Mouse (Mus musculus): ENCODE measurements around the gene Krt88. TPM values are rescaled to one million over a fixed set of nuclear protein-coding genes. Genes with fewer than 3 reads are reported as not detected.
A peak's percentile ranks its signal among the peaks of the same experiment; 100 is the strongest.

Gene Krt88
- polyA plus RNA-seq, 1 experiment from 2014 or later, result not detected

GRCm38 (mm10) chr15:101440837-101441236, 6.7 kb upstream of the Krt88 start:
- Histone ChIP-seq H3K4me3 (replicated peaks) (no peak overlapping the region), H3K27me3 (peaks cover 38% of the 10 kb centered on the region), H3K4me2 (replicated peaks) (no peak overlapping the region), H3K27ac (replicated peaks) (no peak overlapping the region), H3K4me1 (peaks cover 6% of the 10 kb centered on the region; the same call in 1 of the 2 replicates), H3K9me3 (replicated peaks) (no peaks in the 10 kb centered on the region), H3K36me3 (no peaks in the 10 kb centered on the region), H3K9ac (no peak overlapping the region)
- WGBS, result 57% methylated on average over 4 of the region's 4 CpGs
- ATAC-seq (ENCODE audit: insufficient number of reproducible peaks, low FRiP score, low TSS enrichment, low read depth), result no peak

- H3K9ac ChIP-seq, result no peak overlapping the region
These were observed 972 bp upstream of the Krt88 start for GRCm38 (mm10) chr15:101446572-101446971.

GRCm38 (mm10) chr15:101453093-101453736, 5.7 kb downstream of the Krt88 start:
- no peaks in the 10 kb centered on the region for H3K27me3 ChIP-seq
- no peak overlapping the region for H3K4me3 ChIP-seq (replicated peaks)
- no peaks in the 10 kb centered on the region for H3K36me3 ChIP-seq
- peak; percentile 51; the same call in 1 of the 2 replicates for ATAC-seq (ENCODE audit: insufficient number of reproducible peaks, low FRiP score, low TSS enrichment, low read depth)
- H3K27ac ChIP-seq (replicated peaks), result no peak overlapping the region
- H3K9me3 ChIP-seq (replicated peaks), result no peaks in the 10 kb centered on the region
- H3K4me1 ChIP-seq, result 0 out of 2 replicates have a peak, but pooled peaks cover 2% of the 10 kb centered on the region
- no peak overlapping the region for H3K9ac ChIP-seq
- 0 out of 2 replicates have a peak overlapping the region, but pooled peaks have one; percentile 24 for H3K4me2 ChIP-seq (replicated peaks)
- WGBS, result 6% methylated on average over 13 of the region's 13 CpGs

More at GRCm38 (mm10) chr15:101446572-101446971, 972 bp upstream of the Krt88 start:
- no peaks in the 10 kb centered on the region for H3K9me3 ChIP-seq (replicated peaks)
- no peak overlapping the region for H3K4me2 ChIP-seq (replicated peaks)
- no peak overlapping the region for H3K27ac ChIP-seq (replicated peaks)
- H3K27me3 ChIP-seq, result no peaks in the 10 kb centered on the region
- H3K4me1 ChIP-seq, result no peaks in the 10 kb centered on the region
- ATAC-seq (ENCODE audit: insufficient number of reproducible peaks, low FRiP score, low TSS enrichment, low read depth), result no peak
- H3K4me3 ChIP-seq (replicated peaks), result no peak overlapping the region
- WGBS, result 60% methylated on average over 11 of the region's 11 CpGs
- no peaks in the 10 kb centered on the region for H3K36me3 ChIP-seq

GRCm38 (mm10) chr15:101454774-101455173, 7.2 kb downstream of the Krt88 start:
- no peaks in the 10 kb centered on the region for H3K9me3 ChIP-seq (replicated peaks)
- no peak overlapping the region for H3K27ac ChIP-seq (replicated peaks)
- no peak overlapping the region for H3K4me2 ChIP-seq (replicated peaks)
- H3K27me3 ChIP-seq, result no peaks in the 10 kb centered on the region
- H3K4me3 ChIP-seq (replicated peaks), result no peak overlapping the region
- H3K36me3 ChIP-seq, result no peaks in the 10 kb centered on the region
- H3K4me1 ChIP-seq, result 0 out of 2 replicates have a peak, but pooled peaks cover 9% of the 10 kb centered on the region
- H3K9ac ChIP-seq, result no peak overlapping the region
- WGBS, result 80% methylated on average over 8 of the region's 8 CpGs
- no peak for ATAC-seq (ENCODE audit: insufficient number of reproducible peaks, low FRiP score, low TSS enrichment, low read depth)

GRCm38 (mm10) chr15:101455292-101455691, 7.7 kb downstream of the Krt88 start:
- no peaks in the 10 kb centered on the region for H3K36me3 ChIP-seq
- ATAC-seq (ENCODE audit: insufficient number of reproducible peaks, low FRiP score, low TSS enrichment, low read depth), result no peak
- no peak overlapping the region for H3K4me3 ChIP-seq (replicated peaks)
- 71% methylated on average over 2 of the region's 2 CpGs for WGBS
- H3K4me1 ChIP-seq, result 0 out of 2 replicates have a peak, but pooled peaks cover 9% of the 10 kb centered on the region
- no peaks in the 10 kb centered on the region for H3K27me3 ChIP-seq
- no peak overlapping the region for H3K9ac ChIP-seq
- H3K27ac ChIP-seq (replicated peaks), result no peak overlapping the region
- no peaks in the 10 kb centered on the region for H3K9me3 ChIP-seq (replicated peaks)
- no peak overlapping the region for H3K4me2 ChIP-seq (replicated peaks)

- Histone ChIP-seq H3K4me2 (replicated peaks) (no peak overlapping the region), H3K4me1 (0 out of 2 replicates have a peak, but pooled peaks cover 9% of the 10 kb centered on the region), H3K4me3 (replicated peaks) (no peak overlapping the region), H3K9ac (no peak overlapping the region), H3K27ac (replicated peaks) (no peak overlapping the region), H3K27me3 (no peaks in the 10 kb centered on the region), H3K9me3 (replicated peaks) (no peaks in the 10 kb centered on the region), H3K36me3 (no peaks in the 10 kb centered on the region)
- 88% methylated on average over 6 of the region's 6 CpGs for WGBS
- no peak for ATAC-seq (ENCODE audit: insufficient number of reproducible peaks, low FRiP score, low TSS enrichment, low read depth)
These were observed 8.3 kb downstream of the Krt88 start for GRCm38 (mm10) chr15:101455891-101456290.

GRCm38 (mm10) chr15:101458361-101458930, 10.9 kb downstream of the Krt88 start:
- no peak overlapping the region for H3K27ac ChIP-seq (replicated peaks)
- 47% methylated on average over 16 of the region's 16 CpGs for WGBS
- H3K9me3 ChIP-seq (replicated peaks), result no peaks in the 10 kb centered on the region

GRCm38 (mm10) chr15:101459283-101459682, 11.7 kb downstream of the Krt88 start:
- Histone ChIP-seq H3K9me3 (replicated peaks) (no peaks in the 10 kb centered on the region), H3K4me3 (replicated peaks) (no peak overlapping the region), H3K4me1 (0 out of 2 replicates have a peak, but pooled peaks cover 9% of the 10 kb centered on the region), H3K27ac (replicated peaks) (no peak overlapping the region), H3K4me2 (replicated peaks) (no peak overlapping the region), H3K27me3 (no peaks in the 10 kb centered on the region), H3K36me3 (no peaks in the 10 kb centered on the region), H3K9ac (no peak overlapping the region)
- 69% methylated on average over 14 of the region's 14 CpGs for WGBS
- ATAC-seq (ENCODE audit: insufficient number of reproducible peaks, low FRiP score, low TSS enrichment, low read depth), result no peak

More at GRCm38 (mm10) chr15:101458361-101458930, 10.9 kb downstream of the Krt88 start:
- no peak for ATAC-seq (ENCODE audit: insufficient number of reproducible peaks, low FRiP score, low TSS enrichment, low read depth)
- no peak overlapping the region for H3K4me2 ChIP-seq (replicated peaks)
- H3K4me3 ChIP-seq (replicated peaks), result no peak overlapping the region
- H3K4me1 ChIP-seq, result 0 out of 2 replicates have a peak, but pooled peaks cover 9% of the 10 kb centered on the region
- H3K9ac ChIP-seq, result no peak overlapping the region
- no peaks in the 10 kb centered on the region for H3K36me3 ChIP-seq
- H3K27me3 ChIP-seq, result no peaks in the 10 kb centered on the region

GRCm38 (mm10) chr15:101463651-101464050, 16.1 kb downstream of the Krt88 start, which contains the start of gene Krt81:
Gene Krt81, minus strand, starts transcription at chr15:101463751.
- no peak within 1 kb of the TSS for H3K4me3 ChIP-seq (replicated peaks)
- no peaks in the 10 kb centered on the region; the same call in 1 of the 2 replicates for H3K27me3 ChIP-seq
- WGBS, result 78% methylated on average over 13 of the region's 13 CpGs
- ATAC-seq (ENCODE audit: insufficient number of reproducible peaks, low FRiP score, low TSS enrichment, low read depth), result no peak
- 0 out of 2 replicates have a peak, but pooled peaks cover 3% of the 10 kb centered on the region for H3K4me1 ChIP-seq
- H3K9me3 ChIP-seq (replicated peaks), result no peaks in the 10 kb centered on the region
- no peak within 1 kb of the TSS for H3K4me2 ChIP-seq (replicated peaks)
- no peaks in the 10 kb centered on the region for H3K36me3 ChIP-seq
- no peak within 1 kb of the TSS for H3K9ac ChIP-seq
- H3K27ac ChIP-seq (replicated peaks), result no peak within 1 kb of the TSS

GRCm38 (mm10) chr15:101469093-101469492, 21.5 kb downstream of the Krt88 start:
- Histone ChIP-seq H3K36me3 (no peaks in the 10 kb centered on the region), H3K9ac (no peak overlapping the region), H3K27ac (replicated peaks) (no peak overlapping the region), H3K9me3 (replicated peaks) (no peaks in the 10 kb centered on the region), H3K4me3 (replicated peaks) (no peak overlapping the region), H3K4me1 (no peaks in the 10 kb centered on the region), H3K27me3 (no peaks in the 10 kb centered on the region; the same call in 1 of the 2 replicates), H3K4me2 (replicated peaks) (no peak overlapping the region)
- ATAC-seq (ENCODE audit: insufficient number of reproducible peaks, low FRiP score, low TSS enrichment, low read depth), result no peak
- WGBS, result 74% methylated on average over 4 of the region's 4 CpGs

- no peak within 1 kb of the TSS for H3K4me2 ChIP-seq (replicated peaks)
- H3K4me1 ChIP-seq, result no peaks in the 10 kb centered on the region
- H3K27ac ChIP-seq (replicated peaks), result no peak within 1 kb of the TSS
- WGBS, result 31% methylated on average over 10 of the region's 10 CpGs
- H3K36me3 ChIP-seq, result no peaks in the 10 kb centered on the region
- H3K27me3 ChIP-seq, result 0 out of 2 replicates have a peak, but pooled peaks cover 2% of the 10 kb centered on the region
- H3K9ac ChIP-seq, result no peak within 1 kb of the TSS
- ATAC-seq (ENCODE audit: insufficient number of reproducible peaks, low FRiP score, low TSS enrichment, low read depth), result no peak
- no peaks in the 10 kb centered on the region for H3K9me3 ChIP-seq (replicated peaks)
- no peak within 1 kb of the TSS for H3K4me3 ChIP-seq (replicated peaks)
These were observed 25.5 kb downstream of the Krt88 start, which contains the start of gene Krt86 for GRCm38 (mm10) chr15:101472952-101473528. Gene Krt86, plus strand, starts transcription at chr15:101473478.

All from embryonic facial prominence, embryonic 15.5 days (tissue).